Mouse (Mus musculus) heart, adult 2 months (tissue): ENCODE results near the gene Atg9a.

Experiments
- CTCF ChIP-seq: fragments of 200-600 bp; IDR thresholded peaks from 2 replicates; pipeline ENCODE4 v1.8.1; 2022; ENCODE audit warnings: antibody characterized with exemption, mild to moderate bottlenecking, moderate library complexity
- EP300 ChIP-seq: fragments of 200-500 bp; IDR thresholded peaks from 2 replicates; pipeline ENCODE4 v1.6.1; 2011; ENCODE audit warnings: low read depth, low read length, control low read depth; ENCODE audit not compliant: insufficient read depth

DNA sequence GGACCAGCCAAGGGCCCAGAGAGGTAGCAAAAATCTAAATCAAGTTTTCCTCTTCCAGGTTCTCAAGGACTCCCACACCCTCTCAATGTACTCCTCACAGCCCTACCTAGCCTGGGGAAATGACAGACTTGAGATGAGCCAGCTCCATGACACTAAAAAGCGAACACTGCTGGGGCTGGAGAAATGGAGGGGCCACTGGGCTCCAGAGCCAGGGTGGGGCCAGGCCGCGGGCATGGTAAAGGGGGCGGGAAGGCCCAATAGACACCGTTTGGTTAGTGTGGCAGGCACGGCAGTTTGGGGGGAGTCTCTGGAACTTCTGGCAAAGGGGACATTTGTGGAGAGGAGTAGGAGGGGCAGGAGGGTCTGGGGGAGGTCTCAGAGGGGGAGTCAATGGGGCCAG, 55.7 kb downstream of the Atg9a start:
- no peak for TF ChIP-seq EP300
- TF ChIP-seq CTCF: no peak
